Mouse (Mus musculus) liver, postnatal 0 days (tissue): Measurements from ENCODE around the gene Smim11. TPM values are rescaled to one million over a fixed set of nuclear protein-coding genes. Genes with fewer than 3 reads are reported as not detected.

Experiments
- ATAC-seq: fragments of 200-750 bp; cut with Nextera tagmentation; 2 replicates; pipeline ENCODE4 v1.8.0; 2017; ENCODE audit warnings: mild to moderate bottlenecking, moderate library complexity
- DNase-seq: peaks from one replicate; pipeline ENCODE4 v3.0.0-alpha.2; 2016
- H3K27ac ChIP-seq: fragments of 300-500 bp; sonication (generic); 2 replicates; pipeline ENCODE4 v1.5.1; 2014; ENCODE audit warnings: antibody characterized with exemption, moderate library complexity, mild to moderate bottlenecking, low read depth
- H3K27me3 ChIP-seq: fragments of 300-500 bp; sonication (generic); 2 replicates; pipeline ENCODE4 v1.6.1; 2014; ENCODE audit warnings: low read length, control low read depth, mixed read lengths; ENCODE audit not compliant: insufficient read depth
- H3K36me3 ChIP-seq: fragments of 300-500 bp; sonication (generic); replicated peaks from 2 replicates; pipeline ENCODE4 v1.6.1; 2014; ENCODE audit warnings: mild to moderate bottlenecking, control low read depth, low read length, moderate library complexity, mixed read lengths; ENCODE audit not compliant: insufficient read depth
- H3K4me1 ChIP-seq: fragments of 300-500 bp; sonication (generic); 2 replicates; pipeline ENCODE4 v1.6.1; 2014; ENCODE audit warnings: antibody characterized with exemption, mild to moderate bottlenecking, control low read depth; ENCODE audit not compliant: insufficient read depth
- H3K4me2 ChIP-seq: fragments of 300-500 bp; sonication (generic); 2 replicates; pipeline ENCODE4 v1.6.1; 2014; ENCODE audit warnings: low read depth, mild to moderate bottlenecking, low read length, moderate library complexity, mixed read lengths
- H3K4me3 ChIP-seq: fragments of 300-500 bp; sonication (generic); 2 replicates; pipeline ENCODE4 v1.5.1; 2014; ENCODE audit warnings: low read depth, low read length
- H3K9ac ChIP-seq: fragments of 300-500 bp; sonication (generic); replicated peaks from 2 replicates; pipeline ENCODE4 v1.6.1; 2014; ENCODE audit warnings: mild to moderate bottlenecking, moderate library complexity
- H3K9me3 ChIP-seq: fragments of 300-500 bp; sonication (generic); 2 replicates; pipeline ENCODE4 v1.6.1; 2016; ENCODE audit warnings: mild to moderate bottlenecking, control low read depth, low read length, mixed read lengths
- CTCF ChIP-seq: sonication (generic); IDR thresholded peaks from 2 replicates; pipeline ENCODE4 v1.5.1; 2016; ENCODE audit warnings: antibody characterized with exemption, low read depth
- EP300 ChIP-seq: IDR thresholded peaks from 2 replicates; pipeline ENCODE4 v1.6.1; 2016; ENCODE audit warnings: antibody characterized with exemption, low read depth, mild to moderate bottlenecking
- WGBS: fragments of 180-500 bp; shearing (Covaris S2); extraction: QIAGEN DNeasy Blood & Tissue Kit; methylation state at CpG from one replicate; pipeline ENCODE4 v1.1.7; 2014; ENCODE audit not compliant: insufficient replicate concordance; 5-methylcytosine and 5-hydroxymethylcytosine counted together
- polyA plus RNA-seq: library from polyadenylated mRNA; unstranded; fragments of >200 nt; fragmentation: Nextera tagmentation; extraction: Ambion mirVana; gene quantifications from 2 replicates; pipeline ENCODE4 v1.2.1, GENCODE M21; 2015

Gene Smim11
- polyA plus RNA-seq, 1 experiment from 2014 or later: 42.5 TPM

GRCm38 (mm10) chr16:92340612-92341511, 39.8 kb downstream of the Smim11 start:
- ATAC-seq (peak; percentile 64), DNase-seq (peak; percentile 74)
- H3K27ac ChIP-seq: no peak overlapping the region
- H3K27me3 ChIP-seq: no peaks in the 10 kb centered on the region
- TF ChIP-seq CTCF: peak; percentile 81
- no peak for TF ChIP-seq EP300
- no peaks in the 10 kb centered on the region for H3K36me3 ChIP-seq
- 26% methylated on average over 27 of the region's 27 CpGs for WGBS
- H3K4me3 ChIP-seq: peak overlapping the region; percentile 33; the same call in 1 of the 2 replicates
- H3K9ac ChIP-seq: no peak overlapping the region
- no peaks in the 10 kb centered on the region for H3K9me3 ChIP-seq
- peaks cover 4% of the 10 kb centered on the region for H3K4me1 ChIP-seq
- peak overlapping the region; percentile 69 for H3K4me2 ChIP-seq

- H3K4me3 ChIP-seq: no peak overlapping the region
- no peaks in the 10 kb centered on the region for H3K27me3 ChIP-seq
- WGBS: 42% methylated on average over 11 of the region's 11 CpGs
- H3K9me3 ChIP-seq: no peaks in the 10 kb centered on the region
- H3K36me3 ChIP-seq: no peaks in the 10 kb centered on the region
- ATAC-seq (peak; percentile 52), DNase-seq (no peak)
- TF ChIP-seq CTCF (no peak), EP300 (no peak)
- no peak overlapping the region for H3K4me2 ChIP-seq
- H3K27ac ChIP-seq: no peak overlapping the region
- peaks cover 4% of the 10 kb centered on the region for H3K4me1 ChIP-seq
- H3K9ac ChIP-seq: no peak overlapping the region
These were observed 44.1 kb downstream of the Smim11 start for GRCm38 (mm10) chr16:92345177-92345576.

DNA sequence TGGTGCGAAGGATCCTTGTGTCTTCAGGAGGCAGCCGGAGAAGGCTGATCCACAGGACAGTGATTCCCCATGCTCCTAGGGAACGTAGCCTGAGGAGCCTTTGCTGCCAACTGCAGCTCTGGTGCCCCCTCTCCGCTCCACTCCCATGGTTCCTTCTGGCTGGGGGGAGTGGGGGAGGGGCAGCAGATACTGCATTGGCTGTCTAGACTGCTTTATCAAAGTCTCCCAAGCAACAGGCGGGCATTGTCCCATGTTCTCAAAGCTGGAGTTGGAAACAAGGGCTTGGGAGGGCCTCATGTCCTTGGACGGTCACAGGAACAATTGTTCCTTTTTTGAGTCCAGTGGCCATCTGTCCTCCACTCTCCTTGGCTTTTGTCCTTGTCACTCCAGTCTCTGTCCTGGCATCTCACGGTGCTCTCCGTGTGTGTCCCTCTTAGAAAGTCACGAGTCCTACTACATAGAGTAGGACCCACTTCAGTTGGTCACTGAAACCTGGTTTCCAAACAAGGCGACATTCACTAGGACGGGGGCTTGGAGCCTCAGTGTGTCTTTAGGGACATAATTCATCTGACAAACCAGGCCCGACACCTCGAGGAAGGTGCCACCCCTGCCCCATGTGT, 45.3 kb downstream of the Smim11 start:
- no peak for DNase-seq

DNA sequence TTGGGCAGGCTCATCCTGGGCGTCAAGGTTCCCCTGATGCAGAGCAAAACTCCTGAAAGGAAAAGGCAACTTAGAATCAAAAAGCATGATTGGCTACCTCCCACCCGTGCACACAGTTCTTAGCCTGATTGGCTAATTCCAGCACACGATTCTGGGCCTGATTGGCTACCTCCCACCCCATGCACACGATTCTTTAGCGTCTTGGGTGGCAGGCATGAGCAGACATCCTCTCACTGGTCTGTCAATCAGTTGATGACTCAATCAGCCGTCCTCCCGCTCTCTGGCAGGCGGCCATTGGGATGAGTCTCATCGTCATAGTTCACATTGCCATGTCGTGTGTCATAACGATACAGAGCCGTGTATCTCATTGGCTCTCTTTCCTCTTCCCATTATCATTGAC, 47.9 kb downstream of the Smim11 start:
- TF ChIP-seq EP300: no peak
- TF ChIP-seq CTCF: no peak
- H3K27ac ChIP-seq: no peak overlapping the region
- no peak overlapping the region for H3K4me2 ChIP-seq
- no peaks in the 10 kb centered on the region for H3K4me1 ChIP-seq
- ATAC-seq (0 out of 2 replicates have a peak, but pooled peaks have one; percentile 15), DNase-seq (peak; percentile 44)
- H3K27me3 ChIP-seq: no peaks in the 10 kb centered on the region
- H3K9me3 ChIP-seq: no peaks in the 10 kb centered on the region
- no peak overlapping the region for H3K9ac ChIP-seq
- H3K36me3 ChIP-seq: no peaks in the 10 kb centered on the region
- 69% methylated on average over 12 of the region's 12 CpGs for WGBS
- H3K4me3 ChIP-seq: no peak overlapping the region

More for the DNA sequence above, 45.3 kb downstream of the Smim11 start:
- Histone ChIP-seq H3K4me1 (no peaks in the 10 kb centered on the region), H3K27me3 (no peaks in the 10 kb centered on the region), H3K4me2 (no peak overlapping the region), H3K27ac (no peak overlapping the region), H3K36me3 (no peaks in the 10 kb centered on the region), H3K9me3 (no peaks in the 10 kb centered on the region), H3K4me3 (no peak overlapping the region), H3K9ac (no peak overlapping the region)
- ATAC-seq: no peak
- no peak for TF ChIP-seq EP300
- no peak for TF ChIP-seq CTCF
- WGBS: 74% methylated on average over 12 of the region's 13 CpGs

DNA sequence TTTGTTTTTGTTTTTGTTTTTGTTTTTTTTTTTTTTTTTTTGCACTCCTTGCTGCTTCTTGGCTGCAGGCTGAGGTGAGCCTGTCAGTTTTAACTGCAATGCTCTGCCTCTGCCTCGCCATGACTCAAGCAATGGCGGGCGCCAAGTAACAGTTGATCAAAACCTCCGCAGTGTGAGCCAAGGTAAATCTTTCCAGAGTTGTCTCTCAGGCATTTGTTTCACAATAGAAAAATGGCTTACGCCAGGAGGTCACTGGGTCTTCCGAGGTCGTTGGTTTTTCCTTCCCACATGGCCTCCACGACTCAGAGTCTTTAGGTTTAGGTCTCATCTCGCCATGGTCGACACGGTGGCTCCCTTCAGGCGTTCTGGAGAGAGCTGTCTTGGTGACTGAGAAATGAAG, 52.2 kb downstream of the Smim11 start:
- Histone ChIP-seq H3K9ac (no peak overlapping the region), H3K9me3 (no peaks in the 10 kb centered on the region), H3K4me2 (no peak overlapping the region), H3K4me1 (no peaks in the 10 kb centered on the region), H3K27ac (no peak overlapping the region), H3K36me3 (no peaks in the 10 kb centered on the region), H3K27me3 (no peaks in the 10 kb centered on the region; the same call in 1 of the 2 replicates), H3K4me3 (no peak overlapping the region)
- DNase-seq: no peak
- WGBS: 77% methylated on average over 12 of the region's 12 CpGs
- ATAC-seq: no peak
- TF ChIP-seq CTCF: no peak
- no peak for TF ChIP-seq EP300

- TF ChIP-seq CTCF (no peak), EP300 (no peak)
- Histone ChIP-seq H3K27ac (no peak overlapping the region), H3K36me3 (no peaks in the 10 kb centered on the region), H3K9ac (no peak overlapping the region), H3K4me3 (no peak overlapping the region), H3K27me3 (no peaks in the 10 kb centered on the region; the same call in 1 of the 2 replicates), H3K4me2 (no peak overlapping the region), H3K9me3 (no peaks in the 10 kb centered on the region), H3K4me1 (no peaks in the 10 kb centered on the region)
- 62% methylated on average over 2 of the region's 2 CpGs for WGBS
- ATAC-seq (no peak), DNase-seq (no peak)
These were observed 52.8 kb downstream of the Smim11 start for GRCm38 (mm10) chr16:92353897-92354296.
